Mouse (Mus musculus): ENCODE data around the gene Dlgap4. TPM values are rescaled to one million over a fixed set of nuclear protein-coding genes. Genes with fewer than 3 reads are reported as not detected.

The Dlgap4 gene
- polyA plus RNA-seq, 1 experiment from 2014 or later, result 55.5 TPM

GRCm38 (mm10) chr2:156646877-156647276 lies 33.4 kb downstream of the Dlgap4 start:
- no peak for ATAC-seq (ENCODE audit: insufficient read depth, low FRiP score)

DNA sequence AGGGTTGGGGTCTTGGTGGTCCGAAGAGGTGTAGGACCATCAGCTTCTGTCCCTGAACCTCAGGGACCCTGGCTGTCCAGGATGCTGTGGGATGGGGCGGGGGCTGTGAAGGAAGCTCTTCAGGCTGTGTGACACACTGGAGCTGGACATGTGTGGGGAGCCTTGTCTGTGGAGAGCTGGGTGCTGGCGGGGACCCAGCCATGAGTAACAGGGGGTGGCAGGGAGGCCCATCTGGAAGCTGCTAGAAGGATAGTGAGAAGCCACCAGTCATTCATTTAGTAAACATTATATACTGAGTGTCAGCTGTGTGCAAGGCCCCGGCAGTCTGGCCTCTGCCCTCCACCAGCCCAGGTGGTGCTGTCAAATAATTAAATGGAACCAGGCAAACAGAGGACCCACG lies 34.5 kb downstream of the Dlgap4 start:
- Histone ChIP-seq H3K27me3 (ENCODE audit: control insufficient read depth, insufficient read depth, low read length) (no peaks in the 10 kb centered on the region), H3K4me2 (ENCODE audit: low read depth, low read length) (no peak overlapping the region), H3K4me3 (replicated peaks; ENCODE audit: low read length) (no peak overlapping the region), H3K9ac (ENCODE audit: low read length) (no peak overlapping the region), H3K9me3 (replicated peaks; ENCODE audit: control insufficient read depth, low read length) (no peaks in the 10 kb centered on the region), H3K4me1 (ENCODE audit: control insufficient read depth, insufficient read depth, low read length) (no peaks in the 10 kb centered on the region), H3K36me3 (ENCODE audit: control insufficient read depth, insufficient read depth, low read length) (no peaks in the 10 kb centered on the region), H3K27ac (ENCODE audit: low read length) (no peak overlapping the region)
- WGBS, result 46% methylated on average over 5 of the region's 5 CpGs
- ATAC-seq (ENCODE audit: insufficient read depth, low FRiP score), result no peak

More at GRCm38 (mm10) chr2:156646877-156647276, 33.4 kb downstream of the Dlgap4 start:
- 0 out of 2 replicates have a peak, but pooled peaks cover 4% of the 10 kb centered on the region for H3K9me3 ChIP-seq (replicated peaks; ENCODE audit: control insufficient read depth, low read length)
- WGBS, result 65% methylated on average over 5 of the region's 5 CpGs
- no peak overlapping the region for H3K27ac ChIP-seq (ENCODE audit: low read length)
- H3K4me3 ChIP-seq (replicated peaks; ENCODE audit: low read length), result no peak overlapping the region
- no peak overlapping the region for H3K4me2 ChIP-seq (ENCODE audit: low read depth, low read length)
- H3K27me3 ChIP-seq (ENCODE audit: control insufficient read depth, insufficient read depth, low read length), result no peaks in the 10 kb centered on the region
- H3K9ac ChIP-seq (ENCODE audit: low read length), result no peak overlapping the region
- no peaks in the 10 kb centered on the region for H3K4me1 ChIP-seq (ENCODE audit: control insufficient read depth, insufficient read depth, low read length)
- no peaks in the 10 kb centered on the region for H3K36me3 ChIP-seq (ENCODE audit: control insufficient read depth, insufficient read depth, low read length)

- Histone ChIP-seq H3K4me3 (replicated peaks; ENCODE audit: low read length) (no peak overlapping the region), H3K4me2 (ENCODE audit: low read depth, low read length) (no peak overlapping the region), H3K27me3 (ENCODE audit: control insufficient read depth, insufficient read depth, low read length) (no peaks in the 10 kb centered on the region), H3K36me3 (ENCODE audit: control insufficient read depth, insufficient read depth, low read length) (no peaks in the 10 kb centered on the region), H3K9me3 (replicated peaks; ENCODE audit: control insufficient read depth, low read length) (no peaks in the 10 kb centered on the region), H3K4me1 (ENCODE audit: control insufficient read depth, insufficient read depth, low read length) (no peaks in the 10 kb centered on the region), H3K9ac (ENCODE audit: low read length) (no peak overlapping the region), H3K27ac (ENCODE audit: low read length) (no peak overlapping the region)
- no peak for ATAC-seq (ENCODE audit: insufficient read depth, low FRiP score)
- WGBS, result 75% methylated on average over 5 of the region's 5 CpGs
These were observed 35.9 kb downstream of the Dlgap4 start for GRCm38 (mm10) chr2:156649450-156649849.

DNA sequence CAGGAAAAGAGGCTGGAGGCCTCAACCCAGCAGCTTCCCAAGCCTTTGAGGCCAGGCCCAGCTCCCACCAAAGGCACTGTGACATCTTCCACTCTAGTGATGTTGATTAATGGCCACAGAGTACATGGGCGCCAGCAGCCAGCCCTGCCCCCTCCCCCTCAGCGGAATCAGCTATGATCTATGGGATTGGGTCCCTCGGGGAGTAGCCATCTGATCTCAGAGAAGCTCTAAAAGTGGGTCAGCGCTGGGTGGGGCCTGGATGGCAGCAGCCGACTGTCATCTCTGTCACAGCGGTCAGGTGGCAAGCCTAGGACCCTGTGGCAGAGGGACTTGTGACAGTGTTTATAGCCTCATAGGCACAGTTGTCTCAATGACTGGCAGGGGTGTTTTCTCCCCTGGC lies 37.5 kb downstream of the Dlgap4 start:
- no peaks in the 10 kb centered on the region for H3K9me3 ChIP-seq (replicated peaks; ENCODE audit: control insufficient read depth, low read length)
- H3K36me3 ChIP-seq (ENCODE audit: control insufficient read depth, insufficient read depth, low read length), result no peaks in the 10 kb centered on the region
- no peak overlapping the region for H3K27ac ChIP-seq (ENCODE audit: low read length)
- H3K27me3 ChIP-seq (ENCODE audit: control insufficient read depth, insufficient read depth, low read length), result no peaks in the 10 kb centered on the region
- H3K9ac ChIP-seq (ENCODE audit: low read length), result no peak overlapping the region
- H3K4me3 ChIP-seq (replicated peaks; ENCODE audit: low read length), result no peak overlapping the region
- H3K4me1 ChIP-seq (ENCODE audit: control insufficient read depth, insufficient read depth, low read length), result no peaks in the 10 kb centered on the region
- H3K4me2 ChIP-seq (ENCODE audit: low read depth, low read length), result no peak overlapping the region
- 55% methylated on average over 6 of the region's 6 CpGs for WGBS
- no peak for ATAC-seq (ENCODE audit: insufficient read depth, low FRiP score)

- ATAC-seq (ENCODE audit: insufficient read depth, low FRiP score), result peak; percentile 41; the same call in 1 of the 2 replicates
- H3K4me1 ChIP-seq (ENCODE audit: control insufficient read depth, insufficient read depth, low read length), result no peaks in the 10 kb centered on the region
- H3K36me3 ChIP-seq (ENCODE audit: control insufficient read depth, insufficient read depth, low read length), result no peaks in the 10 kb centered on the region
- no peak overlapping the region for H3K4me3 ChIP-seq (replicated peaks; ENCODE audit: low read length)
- 8% methylated on average over 8 of the region's 8 CpGs for WGBS
- no peaks in the 10 kb centered on the region for H3K9me3 ChIP-seq (replicated peaks; ENCODE audit: control insufficient read depth, low read length)
- no peak overlapping the region for H3K27ac ChIP-seq (ENCODE audit: low read length)
- no peak overlapping the region for H3K4me2 ChIP-seq (ENCODE audit: low read depth, low read length)
- no peak overlapping the region for H3K9ac ChIP-seq (ENCODE audit: low read length)
- no peaks in the 10 kb centered on the region for H3K27me3 ChIP-seq (ENCODE audit: control insufficient read depth, insufficient read depth, low read length)
These were observed 39.3 kb downstream of the Dlgap4 start for GRCm38 (mm10) chr2:156652841-156653240.

- 70% methylated on average over 5 of the region's 5 CpGs for WGBS
- Histone ChIP-seq H3K36me3 (ENCODE audit: control insufficient read depth, insufficient read depth, low read length) (no peaks in the 10 kb centered on the region), H3K4me1 (ENCODE audit: control insufficient read depth, insufficient read depth, low read length) (no peaks in the 10 kb centered on the region), H3K9me3 (replicated peaks; ENCODE audit: control insufficient read depth, low read length) (no peaks in the 10 kb centered on the region), H3K4me3 (replicated peaks; ENCODE audit: low read length) (no peak overlapping the region), H3K27me3 (ENCODE audit: control insufficient read depth, insufficient read depth, low read length) (no peaks in the 10 kb centered on the region), H3K27ac (ENCODE audit: low read length) (no peak overlapping the region), H3K9ac (ENCODE audit: low read length) (no peak overlapping the region), H3K4me2 (ENCODE audit: low read depth, low read length) (no peak overlapping the region)
- no peak for ATAC-seq (ENCODE audit: insufficient read depth, low FRiP score)
These were observed 40.6 kb downstream of the Dlgap4 start for GRCm38 (mm10) chr2:156654148-156654547.

- H3K4me1 ChIP-seq (ENCODE audit: control insufficient read depth, insufficient read depth, low read length), result no peaks in the 10 kb centered on the region
- no peak overlapping the region for H3K9ac ChIP-seq (ENCODE audit: low read length)
- no peaks in the 10 kb centered on the region for H3K9me3 ChIP-seq (replicated peaks; ENCODE audit: control insufficient read depth, low read length)
- H3K4me3 ChIP-seq (replicated peaks; ENCODE audit: low read length), result no peak overlapping the region
- H3K27ac ChIP-seq (ENCODE audit: low read length), result no peak overlapping the region
- H3K36me3 ChIP-seq (ENCODE audit: control insufficient read depth, insufficient read depth, low read length), result no peaks in the 10 kb centered on the region
- 58% methylated on average over 5 of the region's 5 CpGs for WGBS
- H3K4me2 ChIP-seq (ENCODE audit: low read depth, low read length), result no peak overlapping the region
- ATAC-seq (ENCODE audit: insufficient read depth, low FRiP score), result no peak
- no peaks in the 10 kb centered on the region for H3K27me3 ChIP-seq (ENCODE audit: control insufficient read depth, insufficient read depth, low read length)
These were observed 42.1 kb downstream of the Dlgap4 start for GRCm38 (mm10) chr2:156655626-156656025.

GRCm38 (mm10) chr2:156657522-156657921 lies 44.0 kb downstream of the Dlgap4 start:
- 79% methylated on average over 8 of the region's 8 CpGs for WGBS
- Histone ChIP-seq H3K36me3 (ENCODE audit: control insufficient read depth, insufficient read depth, low read length) (no peaks in the 10 kb centered on the region), H3K4me1 (ENCODE audit: control insufficient read depth, insufficient read depth, low read length) (no peaks in the 10 kb centered on the region), H3K4me2 (ENCODE audit: low read depth, low read length) (no peak overlapping the region), H3K4me3 (replicated peaks; ENCODE audit: low read length) (no peak overlapping the region), H3K9ac (ENCODE audit: low read length) (no peak overlapping the region), H3K27ac (ENCODE audit: low read length) (no peak overlapping the region), H3K27me3 (ENCODE audit: control insufficient read depth, insufficient read depth, low read length) (no peaks in the 10 kb centered on the region), H3K9me3 (replicated peaks; ENCODE audit: control insufficient read depth, low read length) (no peaks in the 10 kb centered on the region)
- no peak for ATAC-seq (ENCODE audit: insufficient read depth, low FRiP score)

GRCm38 (mm10) chr2:156658221-156658620 lies 44.7 kb downstream of the Dlgap4 start:
- WGBS, result 79% methylated on average over 10 of the region's 10 CpGs
- Histone ChIP-seq H3K4me3 (replicated peaks; ENCODE audit: low read length) (no peak overlapping the region), H3K27ac (ENCODE audit: low read length) (no peak overlapping the region), H3K9ac (ENCODE audit: low read length) (no peak overlapping the region), H3K9me3 (replicated peaks; ENCODE audit: control insufficient read depth, low read length) (no peaks in the 10 kb centered on the region), H3K27me3 (ENCODE audit: control insufficient read depth, insufficient read depth, low read length) (no peaks in the 10 kb centered on the region), H3K4me1 (ENCODE audit: control insufficient read depth, insufficient read depth, low read length) (no peaks in the 10 kb centered on the region), H3K36me3 (ENCODE audit: control insufficient read depth, insufficient read depth, low read length) (no peaks in the 10 kb centered on the region), H3K4me2 (ENCODE audit: low read depth, low read length) (no peak overlapping the region)
- ATAC-seq (ENCODE audit: insufficient read depth, low FRiP score), result no peak

DNA sequence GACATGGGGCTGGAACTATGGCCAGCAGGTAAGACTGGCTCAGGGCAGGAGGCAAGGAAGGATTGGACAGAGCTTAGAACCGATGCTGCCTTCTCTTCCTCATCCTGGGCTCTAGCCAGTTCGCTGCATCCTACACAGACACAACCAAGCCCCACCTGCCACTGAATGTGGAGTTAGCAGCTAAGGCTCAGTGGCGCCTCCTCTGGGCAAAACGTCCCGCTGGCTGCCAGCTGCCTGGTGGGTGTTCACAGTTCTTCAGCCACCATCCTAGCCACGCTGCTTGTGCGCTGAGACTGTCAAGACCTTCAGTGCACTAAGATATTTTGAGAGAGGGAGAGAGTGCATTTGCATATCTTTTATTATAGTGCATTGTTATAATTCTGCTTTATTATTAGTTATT lies 45.2 kb downstream of the Dlgap4 start:
- no peak for ATAC-seq (ENCODE audit: insufficient read depth, low FRiP score)
- H3K27me3 ChIP-seq (ENCODE audit: control insufficient read depth, insufficient read depth, low read length), result no peaks in the 10 kb centered on the region
- H3K4me2 ChIP-seq (ENCODE audit: low read depth, low read length), result no peak overlapping the region
- H3K9me3 ChIP-seq (replicated peaks; ENCODE audit: control insufficient read depth, low read length), result no peaks in the 10 kb centered on the region
- no peak overlapping the region for H3K9ac ChIP-seq (ENCODE audit: low read length)
- H3K4me1 ChIP-seq (ENCODE audit: control insufficient read depth, insufficient read depth, low read length), result no peaks in the 10 kb centered on the region
- H3K27ac ChIP-seq (ENCODE audit: low read length), result no peak overlapping the region
- WGBS, result 65% methylated on average over 7 of the region's 7 CpGs
- no peak overlapping the region for H3K4me3 ChIP-seq (replicated peaks; ENCODE audit: low read length)
- H3K36me3 ChIP-seq (ENCODE audit: control insufficient read depth, insufficient read depth, low read length), result no peaks in the 10 kb centered on the region

Data from stomach, embryonic 16.5 days (tissue).